Mouse (Mus musculus) cerebral cortex, adult 2 months (tissue): ENCODE results near the gene Rasal1.

Experiments
- WGBS: fragments of 180-500 bp; shearing (Covaris S2); methylation state at CpG from one replicate; pipeline ENCODE4 v1.1.7; 2018; 5-methylcytosine and 5-hydroxymethylcytosine counted together

Gene Rasal1

DNA sequence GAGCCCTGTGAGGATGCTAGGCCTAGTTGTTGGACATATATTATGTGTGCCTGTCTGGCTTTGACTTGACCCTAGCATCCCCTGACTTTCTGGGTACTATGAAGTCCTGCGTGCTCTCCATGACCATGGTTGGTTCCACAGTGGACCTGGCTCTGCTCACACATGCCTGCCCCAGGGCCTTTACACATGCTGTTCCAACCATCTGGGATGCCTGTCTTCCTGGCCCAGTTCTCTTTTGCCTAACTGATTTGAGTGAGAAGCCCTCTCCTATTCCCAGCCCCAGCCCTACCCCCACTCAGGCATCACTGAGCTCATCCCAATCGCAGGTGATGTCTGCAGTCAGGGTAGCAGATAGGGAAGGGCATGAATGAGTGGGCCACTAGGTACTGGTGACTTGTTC is 5.3 kb downstream of the Rasal1 start:
- 58% methylated on average over 2 of the region's 2 CpGs for WGBS

DNA sequence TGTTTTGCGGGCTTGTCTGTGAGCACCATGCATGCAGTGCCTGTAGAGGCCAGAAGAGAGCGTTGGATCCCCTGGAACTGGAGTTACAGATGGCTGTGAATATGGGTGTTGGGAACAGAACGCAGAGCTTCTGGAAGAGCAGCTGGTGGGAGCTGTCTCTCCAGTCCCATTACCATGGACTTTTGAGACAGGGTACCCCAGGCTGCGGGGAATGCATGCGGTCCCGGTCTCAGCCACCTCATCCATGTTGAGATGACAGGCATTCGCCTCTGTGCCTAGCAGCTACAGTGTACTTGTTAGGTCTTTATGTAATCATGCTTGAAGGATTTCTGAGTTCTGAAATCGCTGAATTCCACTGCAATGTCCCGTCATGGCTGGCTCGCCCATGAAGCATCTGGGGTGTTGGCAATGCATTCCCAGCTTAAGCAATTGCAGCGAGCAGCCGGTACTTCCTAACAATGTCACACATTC is 7.7 kb downstream of the Rasal1 start:
- 43% methylated on average over 12 of the region's 12 CpGs for WGBS

DNA sequence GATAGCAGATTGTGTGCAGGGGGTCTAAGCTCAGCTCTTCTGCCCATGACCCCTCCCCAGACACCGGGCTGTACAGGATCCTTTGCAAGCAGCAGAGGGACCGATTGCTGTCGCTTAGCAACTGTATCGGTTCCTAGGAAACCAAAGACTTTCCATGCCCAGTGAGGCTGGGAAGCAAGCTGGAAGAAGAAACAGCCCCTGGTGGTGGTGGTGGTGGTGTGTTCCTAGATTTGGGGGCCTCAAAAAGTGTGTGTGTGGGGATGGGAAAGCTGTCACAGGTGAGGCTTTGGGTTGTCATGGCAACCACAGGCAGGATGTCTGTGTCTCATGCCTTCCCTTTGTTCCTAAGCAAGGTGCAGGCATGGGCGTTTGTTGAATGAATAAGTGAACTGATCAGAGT is 12.2 kb downstream of the Rasal1 start:
- WGBS: 25% methylated on average over 5 of the region's 5 CpGs

DNA sequence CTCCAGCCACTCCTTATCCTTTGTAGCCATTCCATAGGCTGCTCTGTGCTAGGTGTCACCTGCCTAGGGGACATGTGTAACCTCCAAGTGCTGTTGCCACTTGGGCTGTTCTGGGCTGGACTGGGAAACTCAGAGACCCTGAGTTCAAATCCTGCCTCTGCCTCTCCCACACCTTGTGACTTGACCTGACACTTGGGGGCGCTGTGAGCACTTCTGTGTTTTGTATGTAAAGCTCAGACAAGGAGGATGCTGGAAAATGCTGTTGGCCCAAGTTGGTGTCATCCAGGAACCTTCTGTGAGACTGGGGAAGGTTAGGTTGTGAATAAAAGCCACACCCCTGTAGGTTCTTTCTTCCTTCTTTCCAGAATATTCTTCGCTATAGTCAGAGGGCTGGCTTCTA is 16.3 kb downstream of the Rasal1 start:
- WGBS: 54% methylated on average over 2 of the region's 2 CpGs

DNA sequence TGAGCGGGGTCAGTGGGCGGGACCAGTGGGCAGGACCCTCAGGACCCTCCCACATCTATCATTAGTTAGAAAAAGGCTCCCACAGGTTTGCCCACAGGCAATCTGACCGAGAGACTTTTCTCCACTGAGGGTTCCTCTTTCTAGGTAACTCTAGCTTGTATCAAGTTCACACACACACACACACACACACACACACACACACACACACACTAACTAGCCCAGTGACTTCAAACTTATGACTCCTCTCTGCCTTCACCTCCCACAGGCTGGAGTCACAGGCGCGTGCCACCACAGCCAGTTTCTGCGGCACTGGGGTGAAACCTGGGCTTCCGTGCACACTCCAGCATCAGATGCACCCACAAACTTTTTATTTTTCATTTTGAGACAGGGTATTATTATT is 20.1 kb downstream of the Rasal1 start:
- 61% methylated on average over 7 of the region's 7 CpGs for WGBS

DNA sequence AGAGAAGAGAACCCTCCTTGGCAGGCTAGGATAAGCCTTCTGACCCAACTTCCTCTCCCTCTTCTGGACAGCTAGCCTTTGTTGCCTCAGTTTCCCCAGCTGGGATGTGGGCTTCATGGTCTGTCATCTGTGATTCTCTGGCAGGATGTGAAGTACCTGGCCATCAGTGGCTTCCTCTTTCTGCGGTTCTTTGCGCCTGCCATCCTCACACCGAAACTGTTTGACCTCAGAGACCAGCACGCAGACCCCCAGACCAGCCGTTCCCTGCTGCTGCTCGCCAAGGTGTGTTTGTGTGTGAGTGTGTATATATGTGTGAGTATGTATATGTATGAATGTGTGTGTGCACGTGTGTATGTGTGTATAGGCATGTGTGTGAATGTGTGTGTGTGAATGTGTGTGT is 21.5 kb downstream of the Rasal1 start:
- WGBS: 94% methylated on average over 7 of the region's 7 CpGs

DNA sequence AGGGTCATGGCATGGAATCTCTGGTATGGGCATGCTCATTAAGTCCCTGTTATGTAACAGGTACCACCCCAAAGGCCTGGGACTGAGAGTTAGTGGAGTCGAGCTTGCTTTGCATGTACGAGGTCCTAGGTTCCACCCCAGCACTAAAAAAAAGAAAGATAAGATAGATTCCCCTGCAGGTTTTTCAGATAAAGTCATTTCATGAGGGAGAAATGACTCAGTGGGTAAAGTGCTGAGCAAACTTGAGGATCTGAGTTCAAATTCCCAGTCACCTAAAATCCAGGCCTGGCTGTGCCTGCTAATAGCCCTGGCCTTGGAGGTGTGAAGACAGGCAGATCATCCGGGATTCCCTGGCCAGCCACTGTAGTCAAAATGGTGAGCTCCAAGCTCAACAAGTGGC is 23.3 kb downstream of the Rasal1 start:
- WGBS: 88% methylated on average over 3 of the region's 3 CpGs

DNA sequence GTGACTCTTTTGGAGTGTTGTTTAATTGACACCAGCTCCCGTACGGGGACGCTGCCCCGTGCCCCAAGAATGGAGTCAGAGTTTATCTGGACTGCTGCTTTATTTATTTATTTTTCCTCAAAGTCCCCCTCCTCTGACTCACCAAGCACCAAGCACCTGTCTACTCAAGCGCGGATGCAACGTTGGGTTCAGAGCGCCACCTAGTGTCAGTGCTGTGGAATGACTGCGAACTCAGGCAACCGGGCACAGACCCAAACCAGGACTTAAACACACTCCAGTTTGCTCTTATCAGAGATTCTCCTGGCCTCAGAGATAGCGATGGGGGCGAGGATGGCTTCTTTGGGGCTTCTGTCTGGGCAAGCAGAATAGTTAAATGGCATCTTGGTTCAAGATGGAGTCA is 25.0 kb downstream of the Rasal1 start:
- WGBS: 6% methylated on average over 12 of the region's 12 CpGs

DNA sequence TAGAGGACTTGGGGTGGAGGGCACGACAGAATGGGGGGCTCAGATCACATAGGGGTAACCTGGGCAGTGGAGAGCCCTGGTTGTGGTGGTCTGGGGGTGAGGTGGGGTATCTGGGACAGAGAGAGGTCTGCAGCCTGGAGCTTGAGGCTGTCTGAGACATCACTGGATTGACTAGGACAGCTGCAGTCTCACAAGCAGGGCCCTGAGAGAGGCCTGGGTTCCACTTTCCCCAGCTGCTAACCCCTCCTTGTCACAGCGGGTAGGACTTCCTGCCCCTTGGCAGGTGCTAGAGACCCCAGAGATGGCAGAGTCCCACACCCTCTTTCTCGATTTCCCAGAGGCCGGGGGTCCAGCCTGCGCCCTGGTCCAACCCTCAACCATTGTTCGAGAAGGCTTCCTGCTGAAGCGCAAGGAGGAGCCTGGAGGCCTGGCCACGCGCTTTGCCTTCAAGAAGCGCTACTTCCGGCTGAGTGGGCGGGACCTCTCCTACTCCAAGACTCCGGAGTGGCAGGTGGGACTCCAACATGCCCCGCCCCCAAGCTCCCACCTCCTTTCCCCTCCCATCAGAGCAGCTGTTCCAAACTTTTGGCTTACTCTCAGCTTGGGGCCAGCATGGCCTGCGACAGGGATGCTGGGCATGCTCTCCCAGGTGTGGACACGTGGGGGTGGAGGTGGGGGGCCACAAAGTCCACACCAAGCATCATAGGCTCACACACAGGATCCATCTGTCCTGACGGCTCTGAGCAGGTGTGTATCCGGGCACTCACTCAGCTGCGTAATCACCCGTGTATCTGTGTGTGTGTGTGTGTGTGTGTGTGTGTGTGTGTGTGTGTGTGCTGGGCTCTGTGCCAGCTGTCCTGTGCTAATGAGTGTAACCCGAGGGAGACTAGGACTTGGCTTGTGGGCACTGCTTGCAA is 25.9 kb downstream of the Rasal1 start:
- 27% methylated on average over 21 of the region's 21 CpGs for WGBS

DNA sequence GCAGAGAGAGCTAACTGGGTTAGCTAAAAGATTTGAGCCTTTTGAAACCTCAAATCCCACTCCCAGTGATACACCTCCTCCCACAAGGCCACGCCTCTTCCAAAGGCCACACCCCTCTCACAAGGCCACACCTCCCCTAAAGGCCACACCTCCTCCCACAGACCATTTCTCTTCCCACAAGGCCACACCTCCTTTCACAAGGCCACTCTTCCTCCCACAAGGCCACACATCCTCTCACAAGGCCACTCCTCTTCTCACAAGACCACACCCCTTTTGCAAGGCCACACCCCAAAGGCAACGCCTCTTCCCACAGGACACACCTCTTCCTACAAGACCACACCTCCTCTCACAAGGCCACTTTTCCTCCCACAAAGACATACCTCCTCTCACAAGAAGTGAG is 28.9 kb downstream of the Rasal1 start:
- WGBS: 43% methylated on average over 2 of the region's 2 CpGs

DNA sequence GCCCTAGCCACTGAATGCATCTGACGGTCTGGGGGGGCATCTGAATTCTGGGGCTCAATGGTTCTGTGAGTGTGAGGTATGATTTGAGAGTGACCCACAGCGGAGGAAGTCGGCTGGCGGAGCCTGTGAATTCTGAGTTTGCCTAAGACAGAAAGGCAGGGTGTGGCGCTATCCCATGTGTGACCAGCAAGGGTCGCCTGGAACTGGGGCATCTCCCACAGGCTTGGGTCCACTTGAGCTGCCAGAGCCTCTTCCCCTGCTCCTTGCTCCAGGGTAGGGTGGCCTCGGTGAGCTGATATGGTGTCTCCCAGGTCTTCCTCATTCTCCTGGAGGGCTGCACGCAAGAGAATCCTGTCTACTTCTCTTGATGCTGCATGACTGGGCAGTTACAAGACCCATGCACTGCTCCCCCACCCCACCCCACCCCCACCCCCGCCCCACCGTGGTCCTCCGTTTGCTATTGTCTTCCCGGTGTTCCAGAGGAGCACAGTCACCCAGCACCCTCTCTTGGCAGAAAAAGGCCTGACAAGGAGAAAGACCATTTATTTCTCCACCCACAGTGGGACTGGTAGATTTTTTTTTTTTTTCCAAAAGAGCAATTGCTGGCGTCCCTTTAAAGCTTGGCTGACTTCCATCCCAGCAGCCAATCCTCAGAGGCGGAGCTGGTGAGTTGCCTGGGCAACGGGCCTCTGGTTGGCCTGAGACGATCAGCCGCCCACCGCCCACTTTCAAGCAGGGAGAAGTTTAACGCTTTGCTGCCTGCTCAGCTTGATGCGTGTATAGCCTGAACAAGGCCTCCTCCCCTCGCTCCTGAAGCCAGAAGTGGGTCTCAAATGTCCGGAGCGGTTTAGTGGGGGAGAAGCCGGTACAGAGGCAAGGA is 31.3 kb downstream of the Rasal1 start:
- WGBS: 4% methylated on average over 24 of the region's 24 CpGs

DNA sequence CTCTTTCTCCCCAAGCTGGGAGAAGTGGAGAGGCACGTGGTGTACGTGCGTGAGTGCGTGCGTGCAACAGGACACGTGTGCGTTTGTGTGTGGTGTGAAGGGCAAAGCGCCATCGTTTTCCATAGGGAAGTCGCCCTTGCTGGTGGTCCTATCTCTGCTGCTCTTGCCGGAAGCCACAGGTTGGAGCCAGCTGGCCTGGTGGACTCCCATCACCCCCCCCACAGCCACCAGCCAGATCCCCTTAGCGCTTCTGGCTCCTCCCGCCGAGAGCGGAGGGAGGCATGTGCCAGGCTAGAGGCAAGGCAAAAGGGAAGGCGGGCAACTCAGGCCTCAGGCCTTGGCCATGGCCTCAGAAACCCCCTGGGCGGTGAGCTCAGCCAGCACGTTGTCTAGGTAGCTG is 32.3 kb downstream of the Rasal1 start:
- WGBS: 37% methylated on average over 18 of the region's 18 CpGs

DNA sequence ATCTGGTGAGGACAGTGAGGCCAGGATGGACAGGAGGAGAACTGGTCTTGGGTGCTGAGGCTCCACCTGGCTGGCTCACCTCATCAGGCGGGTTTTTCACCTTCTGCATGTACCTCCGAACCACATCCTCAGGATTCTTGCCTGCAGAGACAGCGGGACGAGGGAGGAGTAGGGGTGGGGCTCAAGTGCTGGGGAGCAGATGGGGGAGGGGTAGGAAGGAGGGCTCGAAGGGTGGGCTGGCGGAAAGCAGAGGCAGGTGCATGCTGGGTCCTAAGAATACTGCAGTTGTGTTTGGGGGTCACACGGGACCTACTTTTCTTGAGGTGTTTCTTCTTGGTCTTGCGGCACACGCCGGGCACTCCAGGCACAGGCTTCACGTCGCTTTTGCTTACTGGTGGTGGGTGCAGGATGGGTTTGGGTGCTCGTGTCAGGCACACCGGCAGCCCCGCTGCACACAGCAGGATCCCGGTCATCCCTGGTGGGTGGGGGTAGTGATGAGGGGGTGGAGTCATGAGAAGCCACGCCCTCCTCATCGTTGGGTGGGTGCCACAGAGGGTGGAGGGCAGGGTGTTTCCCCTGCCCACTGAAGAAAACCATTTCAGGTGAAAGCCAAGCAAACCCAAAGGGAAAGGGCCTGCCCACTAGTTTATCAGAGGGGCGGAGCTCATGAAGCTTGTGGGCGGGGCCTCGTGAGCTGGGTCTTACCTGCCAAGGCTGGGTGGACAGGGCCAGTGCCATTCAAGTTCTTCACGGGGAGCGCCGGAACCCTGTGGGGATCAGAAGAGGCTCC is 34.6 kb downstream of the Rasal1 start:
- 37% methylated on average over 24 of the region's 24 CpGs for WGBS

DNA sequence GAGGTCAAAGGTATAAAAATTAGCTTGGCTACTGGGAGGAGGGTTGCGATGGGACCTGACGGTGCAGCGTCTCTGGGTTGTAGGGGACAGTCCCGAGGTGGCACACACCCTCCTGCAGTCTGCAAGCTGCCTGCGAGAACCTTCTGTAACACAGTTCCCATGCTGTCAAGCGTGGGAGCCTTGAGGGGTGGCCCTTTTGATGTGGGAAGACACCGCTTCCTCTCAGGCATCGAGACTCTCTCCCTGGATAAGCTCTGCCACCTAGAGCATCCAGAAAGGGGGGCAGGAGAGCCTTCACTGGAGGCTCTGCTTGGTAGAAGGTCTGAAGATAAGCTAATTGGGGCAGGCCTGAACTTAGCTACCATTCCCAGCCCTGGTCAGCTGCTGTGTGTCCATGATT is 37.1 kb downstream of the Rasal1 start:
- WGBS: 81% methylated on average over 8 of the region's 8 CpGs

DNA sequence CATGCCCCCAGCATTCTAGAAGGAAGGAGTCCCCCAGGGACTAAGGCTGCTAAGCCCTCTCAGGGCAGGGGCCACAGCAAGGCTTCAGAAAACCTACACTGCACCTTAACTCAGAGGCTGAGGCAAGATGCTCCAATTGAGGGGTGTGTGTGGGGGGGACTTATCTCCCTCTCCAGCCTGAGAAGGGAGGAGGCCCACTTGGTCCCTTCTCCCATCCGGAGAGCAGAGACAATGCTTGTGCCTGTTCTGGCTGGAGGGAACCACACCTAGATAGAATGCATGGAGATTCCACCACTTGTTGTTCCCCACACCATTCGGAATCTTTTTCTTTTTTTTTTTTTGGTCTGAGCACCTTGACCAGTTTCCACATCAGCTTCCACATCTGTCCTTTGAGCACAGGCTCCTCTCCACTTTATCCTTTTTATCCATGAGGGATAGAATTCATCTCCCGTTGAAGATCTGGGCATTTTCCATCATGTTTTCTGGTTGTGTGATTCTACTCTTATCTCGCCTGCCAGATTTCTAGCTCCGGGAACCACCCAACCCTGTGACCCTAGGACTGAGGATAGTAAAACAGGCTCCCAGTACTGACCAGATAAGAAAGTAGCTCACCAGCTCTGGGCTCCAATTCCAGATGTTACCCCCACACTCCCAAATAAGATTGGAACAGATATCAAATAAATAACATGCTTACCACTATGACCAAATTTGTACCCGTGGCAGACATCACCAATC is 38.3 kb downstream of the Rasal1 start:
- WGBS: 81% methylated on average over 6 of the region's 6 CpGs

DNA sequence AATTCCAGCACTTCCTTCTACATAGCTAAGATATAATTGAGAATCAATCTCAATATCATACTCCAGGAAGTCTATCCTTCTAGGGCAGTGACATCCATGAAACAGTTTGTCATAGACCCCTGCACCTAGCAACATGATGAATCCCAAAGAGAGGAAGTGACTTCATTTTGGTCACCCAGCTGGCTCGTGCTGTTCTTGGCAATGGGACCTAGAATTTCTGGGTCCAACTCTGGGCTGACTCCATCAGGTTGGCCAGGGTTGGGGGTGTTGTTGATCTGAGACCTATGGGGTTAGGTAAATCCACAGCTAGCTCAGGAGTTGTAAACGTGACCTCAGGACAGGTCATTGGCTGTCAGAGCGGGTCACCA is 38.9 kb downstream of the Rasal1 start:
- WGBS: 90% methylated on average over 3 of the region's 3 CpGs

DNA sequence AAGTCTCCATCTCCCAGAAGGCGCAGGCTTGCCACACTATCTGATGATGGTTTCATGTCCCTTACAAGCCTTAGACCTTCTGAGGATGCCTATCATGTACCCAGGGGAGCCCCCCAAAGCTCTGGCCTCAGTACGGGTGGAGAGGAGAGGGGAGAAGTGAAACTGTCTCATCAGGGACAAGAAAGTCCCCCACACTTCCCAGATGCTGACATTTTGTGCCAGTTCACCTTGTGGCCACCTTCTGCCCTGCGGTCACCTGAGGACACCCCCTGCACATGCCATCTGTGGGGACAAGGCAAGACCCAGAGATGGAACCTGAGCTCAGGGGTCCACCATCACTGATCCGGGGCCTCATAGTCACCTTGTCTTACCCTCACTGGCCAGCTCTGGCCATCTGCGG is 39.3 kb downstream of the Rasal1 start:
- WGBS: 91% methylated on average over 5 of the region's 5 CpGs

DNA sequence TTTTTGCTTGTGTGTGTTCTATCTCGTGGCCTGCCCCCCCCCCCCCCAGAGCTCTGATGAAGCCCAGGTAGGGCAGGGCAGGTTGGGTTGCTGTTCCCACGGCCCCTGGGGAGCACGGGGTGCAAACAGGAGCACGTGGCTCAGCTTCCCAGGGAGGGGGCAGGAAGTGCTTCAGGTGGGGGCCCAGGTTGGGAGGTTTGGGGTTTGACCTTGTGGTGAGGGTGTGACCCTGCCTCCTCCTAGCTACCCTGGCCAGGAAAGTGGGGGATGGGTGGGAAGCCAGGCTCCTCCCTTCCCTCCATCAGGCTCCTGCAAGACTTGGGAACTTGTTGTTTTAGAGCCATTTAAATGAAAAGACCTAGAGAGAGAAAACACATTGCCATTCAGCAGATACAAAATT is 39.8 kb downstream of the Rasal1 start:
- 71% methylated on average over 4 of the region's 4 CpGs for WGBS

DNA sequence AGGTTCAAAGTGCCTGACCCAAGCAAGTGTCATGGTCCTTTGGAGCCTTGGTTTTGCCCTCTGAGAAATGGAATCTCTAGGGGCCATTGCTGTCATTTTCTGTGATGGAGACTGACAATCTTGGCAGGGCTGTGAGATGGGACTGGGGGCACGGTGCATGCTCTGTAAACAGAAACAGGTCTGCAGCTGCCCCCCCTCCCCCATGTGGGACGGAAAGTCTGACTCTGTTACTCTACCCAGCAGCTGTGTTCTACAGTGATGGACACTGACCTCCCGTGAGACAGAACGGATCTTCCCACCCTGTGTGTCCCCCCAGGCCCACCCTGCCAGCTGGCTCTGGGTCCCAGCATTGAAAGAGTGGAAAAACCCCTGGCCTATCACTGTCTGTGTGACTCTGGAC is 41.8 kb downstream of the Rasal1 start:
- 64% methylated on average over 4 of the region's 4 CpGs for WGBS

DNA sequence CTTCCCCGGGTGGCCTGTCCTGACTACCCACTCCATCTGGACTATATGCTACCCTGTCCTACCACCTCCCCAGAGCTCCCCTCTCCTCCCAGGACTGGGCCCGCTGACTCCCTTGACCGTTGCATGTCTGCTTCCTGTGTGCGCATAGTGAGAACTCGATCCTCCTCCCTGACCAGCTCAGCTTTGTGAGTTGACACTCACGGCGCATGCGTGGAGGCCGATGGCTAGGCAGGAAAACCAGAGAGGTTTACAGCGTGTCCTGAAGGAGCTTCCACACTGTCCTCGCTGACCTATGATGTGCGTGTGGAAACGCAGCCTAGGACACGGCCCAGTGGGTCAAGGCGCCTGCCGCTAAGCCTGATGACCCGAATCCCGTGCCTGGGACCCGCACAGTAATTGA is 43.4 kb downstream of the Rasal1 start:
- WGBS: 84% methylated on average over 19 of the region's 19 CpGs
